Mouse (Mus musculus) kidney, adult 2 months (tissue): ENCODE results near the gene Gm21887.
"Not testable (repeated sequence)": the region's sequence is repeated elsewhere in the genome, so short reads cannot be mapped to it uniquely, and the experiment has no call there.

ENCODE experiments used
- CTCF ChIP-seq: fragments of 200-500 bp; conservative IDR thresholded peaks from 2 replicates; pipeline ENCODE4 v1.5.1; 2011; ENCODE audit warnings: low read depth, mild to moderate bottlenecking, control low read depth, low read length, moderate library complexity, mixed read lengths; ENCODE audit not compliant: insufficient read depth, insufficient read length
- POLR2A ChIP-seq: fragments of 200-500 bp; IDR thresholded peaks from one replicate; pipeline ENCODE4 v1.6.1; 2011; ENCODE audit warnings: low read depth, low read length, control low read depth

GRCm38 (mm10) chrX:170019219-170019953, 9.9 kb downstream of the Gm21887 start:
- not testable (repeated sequence) for TF ChIP-seq CTCF, POLR2A
